Mouse (Mus musculus): ENCODE data around the gene Hibadh. TPM values are rescaled to one million over a fixed set of nuclear protein-coding genes. Genes with fewer than 3 reads are reported as not detected.

Gene Hibadh
- total RNA-seq, 2 experiments from 2014 or later, result 100 to 122 TPM

- intact Hi-C loops (cut with DNase I), result loop anchor here (5.0 kb wide), 1 partner anchor 71 kb away; the partner anchor contains the start of gene Tax1bp1
- no peak for DNase-seq
Measured at GRCm38 (mm10) chr6:52641076-52641475, 887 bp upstream of the Hibadh start.

- intact Hi-C loops (cut with DNase I), result loop anchor here (5.0 kb wide), 1 partner anchor 73 kb away; the partner anchor contains the start of gene Tax1bp1
- DNase-seq, result no peak
Measured at GRCm38 (mm10) chr6:52639546-52640223, 504 bp downstream of the Hibadh start.

- no peak for DNase-seq
- intact Hi-C loops (cut with DNase I), result no loop called here
Measured at GRCm38 (mm10) chr6:52638471-52639185, 1.6 kb downstream of the Hibadh start.

GRCm38 (mm10) chr6:52637337-52637736, 2.9 kb downstream of the Hibadh start:
- intact Hi-C loops (cut with DNase I), result no loop called here
- no peak for DNase-seq

GRCm38 (mm10) chr6:52635395-52635794, 4.8 kb downstream of the Hibadh start:
- no peak for DNase-seq
- intact Hi-C loops (cut with DNase I), result no loop called here

GRCm38 (mm10) chr6:52630625-52631024, 9.6 kb downstream of the Hibadh start:
- intact Hi-C loops (cut with DNase I), result no loop called here
- DNase-seq, result no peak

GRCm38 (mm10) chr6:52629180-52629579, 11.0 kb downstream of the Hibadh start:
- no peak for DNase-seq
- intact Hi-C loops (cut with DNase I), result no loop called here

- no peak for DNase-seq
- intact Hi-C loops (cut with DNase I), result no loop called here
Measured at GRCm38 (mm10) chr6:52626735-52627134, 13.5 kb downstream of the Hibadh start.

GRCm38 (mm10) chr6:52623741-52624140, 16.4 kb downstream of the Hibadh start:
- DNase-seq, result no peak

GRCm38 (mm10) chr6:52621731-52622480, 18.3 kb downstream of the Hibadh start:
- DNase-seq, result no peak
- intact Hi-C loops (cut with DNase I), result no loop called here

More at GRCm38 (mm10) chr6:52623741-52624140, 16.4 kb downstream of the Hibadh start:
- intact Hi-C loops (cut with DNase I), result no loop called here

GRCm38 (mm10) chr6:52620090-52620489, 20.1 kb downstream of the Hibadh start:
- intact Hi-C loops (cut with DNase I), result no loop called here

GRCm38 (mm10) chr6:52609626-52610352, 30.4 kb downstream of the Hibadh start:
- intact Hi-C loops (cut with DNase I), result no loop called here
- DNase-seq, result no peak

More at GRCm38 (mm10) chr6:52620090-52620489, 20.1 kb downstream of the Hibadh start:
- DNase-seq, result no peak

- DNase-seq, result no peak
- intact Hi-C loops (cut with DNase I), result no loop called here
Measured at GRCm38 (mm10) chr6:52608121-52608520, 32.1 kb downstream of the Hibadh start.

GRCm38 (mm10) chr6:52606746-52607347, 33.3 kb downstream of the Hibadh start:
- intact Hi-C loops (cut with DNase I), result no loop called here
- DNase-seq, result no peak

GRCm38 (mm10) chr6:52601706-52602642, 38.2 kb downstream of the Hibadh start:
- intact Hi-C loops (cut with DNase I), result loop anchor here (5.0 kb wide), 1 partner anchor 295 kb away; no protein-coding TSS in a partner anchor
- no peak for DNase-seq

GRCm38 (mm10) chr6:52601117-52601516, 39.1 kb downstream of the Hibadh start:
- DNase-seq, result peak in 1 of 2 experiments; percentile 38
- intact Hi-C loops (cut with DNase I), result loop anchor here (5.0 kb wide), 1 partner anchor 294 kb away; no protein-coding TSS in a partner anchor

- intact Hi-C loops (cut with DNase I), result no loop called here
- no peak for DNase-seq
Measured at GRCm38 (mm10) chr6:52594752-52595151, 45.4 kb downstream of the Hibadh start.

GRCm38 (mm10) chr6:52586564-52586963, 53.6 kb downstream of the Hibadh start:
- intact Hi-C loops (cut with DNase I), result no loop called here
- DNase-seq, result no peak

GRCm38 (mm10) chr6:52584383-52584782, 55.8 kb downstream of the Hibadh start:
- peak; percentile 22 to 26 for DNase-seq
- intact Hi-C loops (cut with DNase I), result no loop called here

Data from gastrocnemius, postnatal 36 days (tissue).